Mouse (Mus musculus) bone marrow, adult 2 months (tissue): ENCODE results near the gene Sobp.

ENCODE experiments used
- CTCF ChIP-seq: fragments of 200-500 bp; IDR thresholded peaks from 2 replicates; pipeline ENCODE4 v1.5.1; 2011; ENCODE audit warnings: low read length, control low read depth; ENCODE audit not compliant: control insufficient read depth, insufficient read depth
- POLR2A ChIP-seq: fragments of 200-500 bp; IDR thresholded peaks from 2 replicates; pipeline ENCODE4 v1.6.1; 2011; ENCODE audit warnings: low read depth, mild to moderate bottlenecking, control low read depth, low read length, borderline replicate concordance; ENCODE audit not compliant: control insufficient read depth

GRCm38 (mm10) chr10:43106196-43106595 lies 68.1 kb downstream of the Sobp start:
- TF ChIP-seq CTCF, result no peak
- no peak for TF ChIP-seq POLR2A
